ENCODE assay signal across 8 mouse cellular contexts in genomic region chr4:46450519-46451131, GRCm38 (mm10). TPM values are rescaled to one million over a fixed set of nuclear protein-coding genes. Genes with fewer than 3 reads are reported as not detected.
DNase-seq lines count a peak whose midpoint lies in the region; ATAC-seq and TF ChIP-seq lines count a peak whose summit lies in the region.

Gene Anp32b, plus strand, starts transcription at chr4:46450902.

- ATAC-seq in activated CD4-positive, CD25-positive, alpha-beta regulatory T cell, adult 4 months: peak; percentile 78
- peak; percentile 81 for ATAC-seq in inflammation-experienced regulatory T-cells, adult 6 months
- ATAC-seq in megakaryocyte-erythroid progenitor cell, adult 5-6 weeks (replicated peaks; ENCODE audit: low FRiP score, low TSS enrichment, poor library complexity, severe bottlenecking): peak; percentile 56

- intact Hi-C loops in left cerebral cortex, postnatal 10 days (cut with DNase I): loop anchor here (5.0 kb wide), 1 partner anchor 58 kb away; no protein-coding TSS in a partner anchor

- peak within 1 kb of the TSS; percentile 41 for H3K4me3 ChIP-seq in cortical plate, adult 2 months (ENCODE audit: insufficient read depth, low read length)

- peak; percentile 23; the same call in 1 of the 2 replicates for TF ChIP-seq CTCF in cortical plate, adult 2 months (IDR thresholded peaks at IDR 0.05; ENCODE audit: extremely low read depth, insufficient read depth, low read length)

- H3K27ac ChIP-seq in cortical plate, adult 2 months (ENCODE audit: insufficient read depth, low read length): peak within 1 kb of the TSS; percentile 99

- peak; percentile 96 for DNase-seq in gastrocnemius, postnatal 10 days
- peak; percentile 88 to 94 for DNase-seq in left cerebral cortex, postnatal 10 days (ENCODE audit: extremely low spot score in 1 of 2, low spot score in 2 of 2)
- peak; percentile 92 for DNase-seq in right cerebral cortex, postnatal 25 days
- DNase-seq in urinary bladder, postnatal 4 days (ENCODE audit: low spot score in 2 of 2): peak; percentile 91 to 92

- no peak for TF ChIP-seq POLR2A in cortical plate, adult 2 months (IDR thresholded peaks at IDR 0.05; ENCODE audit: extremely low read depth, insufficient read depth, low read length)

- H3K4me1 ChIP-seq in cortical plate, adult 2 months (ENCODE audit: control insufficient read depth, insufficient read depth, low read length): peaks cover 3% of the 10 kb centered on the region

RNA-seq across cellular contexts. Expression of gene Anp32b, which starts in this region (rescaled TPM):
- 10 to 100 TPM; 55.1 to 55.3 TPM for polyA plus RNA-seq in activated CD4-positive, CD25-positive, alpha-beta regulatory T cell, adult 4 months (2017; shearing (Covaris generic))
- 37.2 and 38.6 TPM in 2 replicates for polyA plus RNA-seq in cortical plate, adult 2 months (2012; rRNA removed)
- total RNA-seq in gastrocnemius, postnatal 10 days (2021): 100 to 1,000 TPM in 1 of 2 experiments, 10 to 100 TPM in 1; 98.5 to 102 TPM
- polyA plus RNA-seq in inflammation-experienced regulatory T-cells, adult 6 months (2017; shearing (Covaris generic)): 10 to 100 TPM; 46.4 to 53.4 (median 46.5) TPM
- total RNA-seq in left cerebral cortex, postnatal 10 days (2021): 10 to 100 TPM; 52.0 to 52.7 TPM
- 736 and 1,006 TPM in 2 replicates for total RNA-seq in megakaryocyte-erythroid progenitor cell, adult 5-6 weeks (2014; fragmentation: Nextera tagmentation)
- 180 and 265 TPM in 2 replicates for total RNA-seq in megakaryocyte-erythroid progenitor cell, adult 5-6 weeks (2017)

Comparison
In these comparisons a context has a peak if more than half of its experiments do, and no peak if none do; other contexts are left out.
1. Peak in every context shown above with its lines: DNase-seq, ATAC-seq, H3K4me3 ChIP-seq and H3K27ac ChIP-seq.